Mouse (Mus musculus) cerebellum, postnatal 36 days (tissue): ENCODE data around the gene Eef1akmt4.
A peak's percentile ranks its signal among the peaks of the same experiment; 100 is the strongest.

Experiments
- DNase-seq, 2 experiments: peaks; one replicate each; pipeline ENCODE4 v3.0.0; 2021 to 2022; ENCODE audit warnings: mixed read lengths in 2 of 2

Gene Eef1akmt4

GRCm38 (mm10) chr16:20611357-20612227, at the start of gene Eef1akmt4, which contains the start of the genes Gm49333 and Alg3:
Gene Eef1akmt4, plus strand, starts transcription at chr16:20611593.
Gene Gm49333, plus strand, starts transcription at chr16:20611610.
Gene Alg3, minus strand, starts transcription at chr16:20611735.
- peak; percentile 72 to 78 for DNase-seq

GRCm38 (mm10) chr16:20565075-20565474, 46.3 kb upstream of the Eef1akmt4 start:
- DNase-seq, result no peak

GRCm38 (mm10) chr16:20589366-20589938, 21.9 kb upstream of the Eef1akmt4 start, which contains the start of gene Vwa5b2:
Gene Vwa5b2, plus strand, starts transcription at chr16:20589471.
- DNase-seq, result peak in 1 of 2 experiments; percentile 28

GRCm38 (mm10) chr16:20589939-20590679, 21.3 kb upstream of the Eef1akmt4 start:
- DNase-seq, result peak; percentile 43 to 61

GRCm38 (mm10) chr16:20590680-20591038, 20.7 kb upstream of the Eef1akmt4 start:
- no peak for DNase-seq

- no peak for DNase-seq
Observed at GRCm38 (mm10) chr16:20591076-20591705, 20.2 kb upstream of the Eef1akmt4 start.

- DNase-seq, result no peak
Observed at GRCm38 (mm10) chr16:20595060-20595673, 16.2 kb upstream of the Eef1akmt4 start.

GRCm38 (mm10) chr16:20595737-20596136, 15.7 kb upstream of the Eef1akmt4 start:
- DNase-seq, result no peak

GRCm38 (mm10) chr16:20596687-20597441, 14.5 kb upstream of the Eef1akmt4 start:
- DNase-seq, result no peak

GRCm38 (mm10) chr16:20600511-20600910, 10.9 kb upstream of the Eef1akmt4 start:
- no peak for DNase-seq

GRCm38 (mm10) chr16:20604705-20605104, 6.7 kb upstream of the Eef1akmt4 start:
- no peak for DNase-seq

GRCm38 (mm10) chr16:20610501-20611356, 664 bp upstream of the Eef1akmt4 start:
- peak; percentile 72 to 83 for DNase-seq

- DNase-seq, result peak; percentile 17 to 20
Observed at GRCm38 (mm10) chr16:20619541-20620398, 8.4 kb downstream of the Eef1akmt4 start.

- DNase-seq, result peak in 1 of 2 experiments; percentile 16
Observed at GRCm38 (mm10) chr16:20620399-20620735, 9.0 kb downstream of the Eef1akmt4 start.

GRCm38 (mm10) chr16:20620751-20621190, 9.4 kb downstream of the Eef1akmt4 start:
- no peak for DNase-seq

GRCm38 (mm10) chr16:20621191-20621990, 10.0 kb downstream of the Eef1akmt4 start, which contains the start of gene Camk2n2:
Gene Camk2n2, minus strand, starts transcription at chr16:20621287.
- DNase-seq, result peak; percentile 80 to 84

- peak; percentile 66 to 74 for DNase-seq
Observed at GRCm38 (mm10) chr16:20621991-20622685, 10.7 kb downstream of the Eef1akmt4 start.

GRCm38 (mm10) chr16:20623211-20623610, 11.8 kb downstream of the Eef1akmt4 start:
- DNase-seq, result no peak
